8 mouse cellular contexts compared by ENCODE assay signal in genomic region chr10:76345540-76345902, GRCm38 (mm10). TPM values are rescaled to one million over a fixed set of nuclear protein-coding genes. Genes with fewer than 3 reads are reported as not detected.
DNase-seq lines count a peak whose midpoint lies in the region; ATAC-seq and TF ChIP-seq lines count a peak whose summit lies in the region.

No protein-coding gene starts in this region.

- H3K27me3 ChIP-seq in heart, embryonic 12.5 days (replicated peaks): no peaks in the 10 kb centered on the region
- H3K27me3 ChIP-seq in forebrain, embryonic 15.5 days: no peaks in the 10 kb centered on the region
- peaks cover 12% of the 10 kb centered on the region for H3K27me3 ChIP-seq in liver, embryonic 15.5 days

- DNase-seq in heart, postnatal 25 days (ENCODE audit: low spot score): no peak
- no peak for DNase-seq in ES-E14 (ENCODE audit: low read depth, low spot score)
- DNase-seq in right cerebral cortex, postnatal 14 days: no peak
- DNase-seq in adrenal gland, postnatal 4 days (ENCODE audit: low spot score in 2 of 2): no peak
- no peak for DNase-seq in adrenal gland, postnatal 36 days

- no peaks in the 10 kb centered on the region for H3K9me3 ChIP-seq in heart, embryonic 12.5 days (replicated peaks)
- H3K9me3 ChIP-seq in ES-E14 (ENCODE audit: control insufficient read depth, insufficient read depth, low read depth, low read length): no peaks in the 10 kb centered on the region
- H3K9me3 ChIP-seq in forebrain, embryonic 15.5 days: no peaks in the 10 kb centered on the region
- no peaks in the 10 kb centered on the region for H3K9me3 ChIP-seq in liver, embryonic 15.5 days (replicated peaks)

- peaks cover 18% of the 10 kb centered on the region for H3K36me3 ChIP-seq in heart, embryonic 12.5 days
- peaks cover 10% of the 10 kb centered on the region; the same call in 1 of the 2 replicates for H3K36me3 ChIP-seq in ES-E14 (ENCODE audit: control insufficient read depth, insufficient read depth, low read length, poor library complexity, severe bottlenecking)
- H3K36me3 ChIP-seq in forebrain, embryonic 15.5 days: peaks cover 5% of the 10 kb centered on the region
- H3K36me3 ChIP-seq in liver, embryonic 15.5 days (replicated peaks): peaks cover 8% of the 10 kb centered on the region

- peak; percentile 24; the same call in 1 of the 2 replicates for ATAC-seq in heart, embryonic 12.5 days (ENCODE audit: insufficient number of reproducible peaks, low FRiP score)
- ATAC-seq in forebrain, embryonic 15.5 days (replicated peaks): no peak
- peak; percentile 38 for ATAC-seq in liver, embryonic 15.5 days (ENCODE audit: insufficient read depth)

- peak overlapping the region; percentile 84 for H3K4me2 ChIP-seq in heart, embryonic 12.5 days
- H3K4me2 ChIP-seq in forebrain, embryonic 15.5 days (replicated peaks): peak overlapping the region; percentile 69
- H3K4me2 ChIP-seq in liver, embryonic 15.5 days: peak overlapping the region; percentile 99

- WGBS in heart, embryonic 12.5 days: 4% methylated on average over 12 of the region's 12 CpGs
- 4% methylated on average over 12 of the region's 12 CpGs for WGBS in forebrain, embryonic 15.5 days
- 3% methylated on average over 12 of the region's 12 CpGs for WGBS in liver, embryonic 15.5 days (ENCODE audit: insufficient replicate concordance)

- H3K4me1 ChIP-seq in heart, embryonic 12.5 days (replicated peaks): peaks cover 21% of the 10 kb centered on the region
- H3K4me1 ChIP-seq in ES-E14 (ENCODE audit: control insufficient read depth in 2 of 2, insufficient read depth in 2 of 2, low read length in 2 of 2, poor library complexity in 1 of 2): peaks cover 0 to 7% of the 10 kb centered on the region in 2 experiments; a peak in 2 of 4 replicates
- peaks cover 26% of the 10 kb centered on the region for H3K4me1 ChIP-seq in forebrain, embryonic 15.5 days
- peaks cover 24% of the 10 kb centered on the region for H3K4me1 ChIP-seq in liver, embryonic 15.5 days (replicated peaks)

- in situ Hi-C loops in ES-E14 (cut with MboI; ENCODE audit: low sequenced_read_pairs in 2 of 2, unreplicated experiment in 2 of 2): no loop called here

- H3K9ac ChIP-seq in heart, embryonic 12.5 days: peak overlapping the region; percentile 69
- peak overlapping the region; percentile 72 for H3K9ac ChIP-seq in ES-E14 (ENCODE audit: insufficient read depth, low read depth, low read length, poor library complexity, severe bottlenecking)
- peak overlapping the region; percentile 81 for H3K9ac ChIP-seq in forebrain, embryonic 15.5 days (replicated peaks)
- H3K9ac ChIP-seq in liver, embryonic 15.5 days: peak overlapping the region; percentile 81

- peak overlapping the region; percentile 78 for H3K27ac ChIP-seq in heart, embryonic 12.5 days (ENCODE audit: poor library complexity, severe bottlenecking)
- no peak overlapping the region for H3K27ac ChIP-seq in ES-E14 (ENCODE audit: insufficient read depth, low read depth, low read length, poor library complexity, severe bottlenecking)
- H3K27ac ChIP-seq in forebrain, embryonic 15.5 days (replicated peaks): peak overlapping the region; percentile 44
- peak overlapping the region; percentile 55 for H3K27ac ChIP-seq in liver, embryonic 15.5 days (replicated peaks)

- peak overlapping the region; percentile 79 for H3K4me3 ChIP-seq in heart, embryonic 12.5 days
- H3K4me3 ChIP-seq in ES-E14 (ENCODE audit: insufficient read depth in 1 of 2, low read depth in 1 of 2, low read length in 2 of 2, poor library complexity in 1 of 2, severe bottlenecking in 1 of 2): peak overlapping the region; percentile 88 to 96
- peak overlapping the region; percentile 77 for H3K4me3 ChIP-seq in forebrain, embryonic 15.5 days
- H3K4me3 ChIP-seq in liver, embryonic 15.5 days (replicated peaks): peak overlapping the region; percentile 82

- intact Hi-C loops in heart, postnatal 25 days (cut with DNase I): no loop called here

TF ChIP-seq in ES-E14, 5 proteins besides CTCF, POLR2A, EP300 and RAD21:
- TF ChIP-seq ZNF384 (IDR thresholded peaks at IDR 0.05; ENCODE audit: low read depth, low read length): no peak
- TF ChIP-seq HCFC1 (IDR thresholded peaks at IDR 0.05; ENCODE audit: borderline replicate concordance, insufficient read depth, low read length): no peak
- no peak for TF ChIP-seq ZC3H11A (IDR thresholded peaks at IDR 0.05; ENCODE audit: borderline replicate concordance, low read depth, low read length)
- no peak for TF ChIP-seq MAFK (IDR thresholded peaks at IDR 0.05; ENCODE audit: insufficient read depth, low read depth, low read length)
- TF ChIP-seq CHD2 (IDR thresholded peaks at IDR 0.05; ENCODE audit: low read depth, low read length): no peak

RNA-seq across cellular contexts. Expression of gene Dip2a, which starts 0.4 kb away (rescaled TPM):
- polyA plus RNA-seq in heart, embryonic 12.5 days (2016; fragmentation: Nextera tagmentation; extraction: Ambion mirVana): 11.4 and 12.3 TPM in 2 replicates
- 10 to 100 TPM; 12.5 TPM for total RNA-seq in heart, postnatal 25 days (2021)
- 9.0 and 9.6 TPM in 2 replicates for total RNA-seq in ES-E14 (2012; rRNA removed)
- polyA plus RNA-seq in forebrain, embryonic 15.5 days (2015; fragmentation: Nextera tagmentation; extraction: Ambion mirVana): 13.4 and 16.4 TPM in 2 replicates
- 1.2 and 1.8 TPM in 2 replicates for polyA plus RNA-seq in liver, embryonic 15.5 days (2015; fragmentation: Nextera tagmentation; extraction: Ambion mirVana)
- total RNA-seq in adrenal gland, postnatal 4 days (2021): 10 to 100 TPM; 39.8 to 42.4 TPM
- 10 to 100 TPM; 21.5 to 26.9 TPM for total RNA-seq in adrenal gland, postnatal 36 days (2021)
